Mouse (Mus musculus): ENCODE results near the gene Tmem182.
A peak's percentile ranks its signal among the peaks of the same experiment; 100 is the strongest.

The Tmem182 gene

DNA sequence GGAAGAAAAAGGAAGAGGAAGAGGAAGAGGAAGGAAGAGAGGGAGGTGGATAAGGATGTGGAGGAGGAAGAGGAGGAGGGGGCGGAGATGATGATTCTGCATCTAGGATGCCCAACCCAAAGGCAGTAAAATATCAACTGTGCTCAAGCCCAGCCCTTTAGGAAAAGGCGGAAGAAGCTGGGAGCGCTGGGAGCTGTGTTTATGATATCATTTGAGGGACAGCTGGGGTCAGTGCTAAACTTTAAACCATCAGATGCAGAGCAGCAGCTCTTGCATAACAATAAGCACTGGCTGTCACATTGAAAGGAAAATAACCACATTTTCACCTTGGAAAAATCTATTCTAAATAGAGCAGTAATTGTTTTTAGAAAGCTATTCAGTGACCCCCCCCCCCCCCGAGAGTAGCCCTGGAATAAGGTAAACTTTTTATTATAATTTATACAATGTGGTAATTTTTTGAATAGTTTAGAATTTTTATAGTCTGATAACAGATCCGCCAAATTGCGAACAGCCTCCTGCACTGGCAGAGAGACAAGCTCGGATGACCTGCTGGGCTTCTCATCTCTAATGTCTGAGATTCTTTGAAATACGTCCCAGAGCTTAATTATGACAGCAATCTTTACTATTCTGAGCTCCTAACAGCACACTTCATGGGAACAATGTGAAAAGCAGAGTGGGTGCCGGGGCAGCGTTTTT is 68.5 kb downstream of the Tmem182 start:
- no peak for DNase-seq

- DNase-seq = no peak
Observed at GRCm38 (mm10) chr1:40874456-40875375, 69.3 kb downstream of the Tmem182 start.

DNA sequence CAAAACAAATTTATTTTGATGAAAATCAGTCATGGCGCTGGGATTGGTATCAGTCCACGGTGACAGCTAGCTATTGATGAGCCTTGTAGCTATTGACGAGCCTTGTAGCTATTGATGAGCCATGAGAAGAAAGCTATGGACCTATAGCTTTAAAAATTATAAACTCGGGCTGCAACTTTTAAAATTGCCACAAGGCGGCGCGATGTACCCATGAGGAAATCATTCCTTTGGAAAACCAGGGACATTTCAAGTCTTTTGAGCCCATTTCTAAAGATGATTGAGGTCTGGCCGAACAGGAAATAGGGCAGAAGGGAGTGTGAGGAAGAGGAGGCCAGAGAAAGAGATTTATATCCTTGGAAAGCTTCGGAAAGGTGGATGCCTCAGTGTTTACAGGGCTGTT is 73.7 kb downstream of the Tmem182 start:
- DNase-seq = peak; percentile 74

- DNase-seq = no peak
Observed at GRCm38 (mm10) chr1:40879526-40879925, 74.1 kb downstream of the Tmem182 start.

- DNase-seq = peak; percentile 23
Observed at GRCm38 (mm10) chr1:40880527-40880926, 75.1 kb downstream of the Tmem182 start.

DNA sequence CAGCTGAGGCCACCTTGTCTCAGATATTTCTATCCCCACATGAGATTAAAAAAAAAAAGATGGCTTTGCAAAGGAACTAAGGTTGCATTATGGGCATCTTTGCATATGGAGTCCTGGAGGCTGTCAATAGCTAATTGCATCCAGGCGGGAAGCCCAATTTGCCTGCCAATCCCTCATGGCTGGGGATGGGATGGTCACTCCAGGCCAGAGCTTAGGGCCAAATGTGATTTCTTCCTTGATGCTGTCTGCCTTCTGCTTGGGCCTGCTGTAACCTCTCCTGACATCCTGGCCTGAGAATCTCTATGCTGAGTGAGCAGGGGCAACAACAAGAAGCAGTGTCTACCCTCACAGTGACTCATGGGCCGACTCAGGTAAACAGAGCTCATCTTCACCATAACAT is 78.5 kb downstream of the Tmem182 start:
- DNase-seq = no peak

GRCm38 (mm10) chr1:40884943-40885342 is 79.5 kb downstream of the Tmem182 start:
- DNase-seq = no peak

- DNase-seq = peak; percentile 76
Observed at GRCm38 (mm10) chr1:40887673-40888072, 82.3 kb downstream of the Tmem182 start.

- DNase-seq = no peak
Observed at GRCm38 (mm10) chr1:40888396-40889040, 83.1 kb downstream of the Tmem182 start.

- DNase-seq = no peak
Observed at GRCm38 (mm10) chr1:40889617-40890016, 84.2 kb downstream of the Tmem182 start.

DNA sequence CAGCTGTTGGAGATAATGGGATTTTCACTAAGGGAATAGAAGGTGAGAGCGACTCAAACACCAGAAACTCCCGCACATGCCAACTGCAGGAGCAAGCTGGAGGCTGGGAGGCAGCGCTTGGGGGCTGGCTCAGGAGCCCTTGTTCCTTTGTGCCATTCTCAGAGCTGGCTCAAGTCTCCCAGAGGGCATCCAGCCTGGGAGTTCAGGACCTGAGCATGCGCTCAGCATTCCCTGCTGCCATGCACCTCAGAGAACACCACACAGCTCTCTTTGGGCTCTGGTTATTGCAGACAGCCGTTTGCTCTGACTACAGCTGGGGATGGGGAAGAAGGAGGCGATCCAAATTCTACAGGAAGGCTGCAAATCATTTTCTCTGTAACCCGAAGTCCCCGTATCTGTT is 84.8 kb downstream of the Tmem182 start:
- DNase-seq = peak; percentile 36

- DNase-seq = no peak
Observed at GRCm38 (mm10) chr1:40903712-40904111, 98.3 kb downstream of the Tmem182 start.
